Mouse (Mus musculus) ES-E14 (cell line): ENCODE measurements at regions not wholly inside any gene's neighbourhood (a gene's known extent, or its start where the extent isn't known, plus 50 kb on each side); places are given as distances from the start of the nearest gene placed in this dataset.
A peak's percentile ranks its signal among the peaks of the same experiment; 100 is the strongest.

Source experiments
- DNase-seq: peaks from one replicate; pipeline ENCODE4 v3.0.0-alpha.2; 2013; ENCODE audit warnings: low read depth, low spot score
- H3K27ac ChIP-seq: 2 replicates; pipeline ENCODE4 v1.5.1; 2012; ENCODE audit warnings: low read depth, mild to moderate bottlenecking, low read length, moderate library complexity, mixed read lengths; ENCODE audit not compliant: poor library complexity, insufficient read depth, severe bottlenecking
- H3K36me3 ChIP-seq: 2 replicates; pipeline ENCODE4 v1.6.1; 2012; ENCODE audit warnings: mild to moderate bottlenecking, low read length, moderate library complexity, mixed read lengths; ENCODE audit not compliant: control insufficient read depth, poor library complexity, insufficient read depth, severe bottlenecking
- H3K4me1 ChIP-seq, 2 experiments: fragments of 150-350 bp in 1 of 2; sonication (generic) in 1 of 2; 2 replicates each; pipeline ENCODE4 v1.6.1; 2012; ENCODE audit warnings: low read length in 2 of 2, mild to moderate bottlenecking in 1 of 2, mixed read lengths in 1 of 2; ENCODE audit not compliant: control insufficient read depth in 2 of 2, insufficient read depth in 2 of 2, poor library complexity in 1 of 2
- H3K4me3 ChIP-seq, 2 experiments: fragments of 150-350 bp in 1 of 2; sonication (generic) in 1 of 2; 2 replicates each; pipeline ENCODE4 v1.5.1; 2012; ENCODE audit warnings: low read length in 2 of 2, low read depth in 1 of 2, mild to moderate bottlenecking in 1 of 2, mixed read lengths in 1 of 2; ENCODE audit not compliant: insufficient read depth in 1 of 2, poor library complexity in 1 of 2, severe bottlenecking in 1 of 2
- H3K9ac ChIP-seq: 2 replicates; pipeline ENCODE4 v1.6.1; 2012; ENCODE audit warnings: low read depth, mild to moderate bottlenecking, low read length, mixed read lengths; ENCODE audit not compliant: poor library complexity, insufficient read depth, severe bottlenecking
- H3K9me3 ChIP-seq: fragments of 150-350 bp; sonication (generic); 2 replicates; pipeline ENCODE4 v1.6.1; 2012; ENCODE audit warnings: low read depth, mild to moderate bottlenecking, low read length; ENCODE audit not compliant: control insufficient read depth, insufficient read depth
- CHD2 ChIP-seq: IDR thresholded peaks from 2 replicates; pipeline ENCODE4 v1.6.1; 2014; ENCODE audit warnings: mild to moderate bottlenecking, low read depth, low read length, inconsistent platforms
- HCFC1 ChIP-seq: IDR thresholded peaks from 2 replicates; pipeline ENCODE4 v1.6.1; 2012; ENCODE audit warnings: low read length, inconsistent platforms, borderline replicate concordance; ENCODE audit not compliant: insufficient read depth
- MAFK ChIP-seq: IDR thresholded peaks from 2 replicates; pipeline ENCODE4 v1.6.1; 2014; ENCODE audit warnings: mild to moderate bottlenecking, low read depth, low read length, inconsistent platforms; ENCODE audit not compliant: insufficient read depth
- ZC3H11A ChIP-seq: IDR thresholded peaks from 2 replicates; pipeline ENCODE4 v1.6.1; 2012; ENCODE audit warnings: low read depth, mild to moderate bottlenecking, inconsistent platforms, low read length, borderline replicate concordance
- ZNF384 ChIP-seq: IDR thresholded peaks from 2 replicates; pipeline ENCODE4 v1.6.1; 2012; ENCODE audit warnings: low read depth, low read length, inconsistent platforms
- in situ Hi-C, 2 experiments: fragments of 600-800 bp; cut with MboI; formaldehyde crosslinking; loops; one replicate each; pipeline ENCODE4 v1.15.1; 2025; ENCODE audit warnings: low sequenced_read_pairs in 2 of 2, inconsistent platforms in 1 of 2; ENCODE audit not compliant: unreplicated experiment in 2 of 2

GRCm38 (mm10) chr2:19714025-19714424, 56.5 kb downstream of the Otud1 start:
- Histone ChIP-seq H3K4me3 (no peak overlapping the region), H3K9me3 (no peaks in the 10 kb centered on the region), H3K4me1 (no peaks in the 10 kb centered on the region), H3K9ac (no peak overlapping the region), H3K36me3 (no peaks in the 10 kb centered on the region), H3K27ac (no peak overlapping the region)
- in situ Hi-C loops = no loop called here
- DNase-seq = no peak
- no peak for TF ChIP-seq ZC3H11A
- TF ChIP-seq MAFK = no peak
- TF ChIP-seq ZNF384 = no peak
- TF ChIP-seq HCFC1 = no peak
- no peak for TF ChIP-seq CHD2

GRCm38 (mm10) chr2:19715564-19716238, 58.1 kb downstream of the Otud1 start:
- Histone ChIP-seq H3K9me3 (no peaks in the 10 kb centered on the region), H3K36me3 (no peaks in the 10 kb centered on the region), H3K9ac (no peak overlapping the region), H3K4me1 (no peaks in the 10 kb centered on the region), H3K27ac (no peak overlapping the region), H3K4me3 (no peak overlapping the region)
- in situ Hi-C loops = no loop called here
- TF ChIP-seq MAFK = no peak
- peak; percentile 86 for TF ChIP-seq ZC3H11A
- DNase-seq = peak; percentile 75

- H3K4me1 ChIP-seq = no peaks in the 10 kb centered on the region
- DNase-seq = no peak
- H3K9me3 ChIP-seq = no peaks in the 10 kb centered on the region
- no peak overlapping the region for H3K27ac ChIP-seq
- in situ Hi-C loops = no loop called here
- H3K36me3 ChIP-seq = no peaks in the 10 kb centered on the region
- H3K9ac ChIP-seq = no peak overlapping the region
- TF ChIP-seq ZNF384 (no peak), HCFC1 (no peak), CHD2 (no peak), MAFK (no peak), ZC3H11A (no peak)
- H3K4me3 ChIP-seq = no peak overlapping the region
Measured at GRCm38 (mm10) chr2:19716388-19716787, 58.8 kb downstream of the Otud1 start.

- Histone ChIP-seq H3K27ac (no peak overlapping the region), H3K4me1 (no peaks in the 10 kb centered on the region), H3K9me3 (no peaks in the 10 kb centered on the region), H3K4me3 (no peak overlapping the region), H3K36me3 (no peaks in the 10 kb centered on the region), H3K9ac (no peak overlapping the region)
- TF ChIP-seq MAFK (no peak), HCFC1 (no peak), ZC3H11A (no peak), ZNF384 (no peak), CHD2 (no peak)
- in situ Hi-C loops = no loop called here
- no peak for DNase-seq
Measured at GRCm38 (mm10) chr2:19726085-19726484, 68.5 kb downstream of the Otud1 start.

GRCm38 (mm10) chr2:19726904-19727303, 69.4 kb downstream of the Otud1 start:
- no peak for DNase-seq

More at GRCm38 (mm10) chr2:19726904-19727303, 69.4 kb downstream of the Otud1 start:
- Histone ChIP-seq H3K9me3 (no peaks in the 10 kb centered on the region), H3K4me1 (no peaks in the 10 kb centered on the region), H3K9ac (no peak overlapping the region), H3K36me3 (no peaks in the 10 kb centered on the region), H3K4me3 (no peak overlapping the region), H3K27ac (no peak overlapping the region)
- TF ChIP-seq ZNF384 = no peak
- no peak for TF ChIP-seq HCFC1
- no peak for TF ChIP-seq MAFK
- no peak for TF ChIP-seq CHD2
- no peak for TF ChIP-seq ZC3H11A
- in situ Hi-C loops = no loop called here
